In the genomic region with DNA sequence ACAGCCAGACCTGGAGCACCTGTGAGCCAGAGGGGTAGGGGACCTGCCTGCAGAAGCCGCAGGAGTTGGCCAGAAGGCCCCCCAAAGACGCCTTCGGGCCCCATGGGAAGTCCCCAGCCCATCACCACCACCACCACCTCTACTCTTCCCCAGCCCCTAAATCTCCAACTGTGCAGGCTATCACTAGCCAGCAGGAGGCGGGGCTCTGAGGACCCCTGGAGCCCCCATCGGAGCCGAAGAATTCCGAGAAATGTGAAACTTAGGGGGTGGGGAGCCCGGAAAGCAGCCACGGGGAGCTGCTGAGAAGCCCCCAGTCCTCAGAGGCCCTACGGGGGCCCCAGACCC, we compare ENCODE assay signal across 9 mouse cellular contexts. TPM values are rescaled to one million over a fixed set of nuclear protein-coding genes. Genes with fewer than 3 reads are reported as not detected.
DNase-seq lines count a peak whose midpoint lies in the region; ATAC-seq and TF ChIP-seq lines count a peak whose summit lies in the region.
"Had no signal": no experiment of that assay in that cellular context is flagged by ENCODE, and none has a peak within 500 bp of the region (broad histone marks: within the 10 kb centered on the region; RNA-seq: fewer than 3 reads in every experiment).

No protein-coding gene starts in this region.

- no peak for TF ChIP-seq POLR2A in spleen, adult 2 months (IDR thresholded peaks at IDR 0.05; ENCODE audit: low read depth, low read length)
- TF ChIP-seq POLR2A in limb, embryonic 14.5 days (IDR thresholded peaks at IDR 0.05; ENCODE audit: borderline replicate concordance, extremely low read depth, insufficient read depth, insufficient read length): no peak

- peak overlapping the region; percentile 97 for H3K4me2 ChIP-seq in limb, embryonic 14.5 days (replicated peaks; ENCODE audit: low read depth, low read length, severe bottlenecking)
- H3K4me2 ChIP-seq in stomach, embryonic 14.5 days (replicated peaks; ENCODE audit: low read depth, low read length): peak overlapping the region; percentile 57

- peak overlapping the region; percentile 49 for H3K9ac ChIP-seq in limb, embryonic 14.5 days (ENCODE audit: low read depth, low read length, severe bottlenecking)
- H3K9ac ChIP-seq in stomach, embryonic 14.5 days (replicated peaks; ENCODE audit: low read depth, low read length): peak overlapping the region; percentile 30; the same call in 1 of the 2 replicates

- ATAC-seq in limb, embryonic 14.5 days (ENCODE audit: low FRiP score, low read depth): peak; percentile 76; the same call in 1 of the 2 replicates
- ATAC-seq in stomach, embryonic 14.5 days (ENCODE audit: insufficient number of reproducible peaks, insufficient read depth, low FRiP score, low read depth): no peak

- no peaks in the 10 kb centered on the region for H3K9me3 ChIP-seq in limb, embryonic 14.5 days (ENCODE audit: control insufficient read depth, low read length)
- H3K9me3 ChIP-seq in stomach, embryonic 14.5 days (ENCODE audit: control insufficient read depth, low read depth, low read length): no peaks in the 10 kb centered on the region

- no peaks in the 10 kb centered on the region for H3K36me3 ChIP-seq in spleen, adult 2 months (ENCODE audit: control insufficient read depth, insufficient read depth, low read length)
- H3K36me3 ChIP-seq in limb, embryonic 14.5 days (ENCODE audit: control insufficient read depth, insufficient read depth, low read length): no peaks in the 10 kb centered on the region
- H3K36me3 ChIP-seq in stomach, embryonic 14.5 days (ENCODE audit: control insufficient read depth, insufficient read depth, low read length): no peaks in the 10 kb centered on the region

- H3K4me1 ChIP-seq in spleen, adult 2 months (ENCODE audit: control insufficient read depth, insufficient read depth, insufficient read length): peaks cover 10% of the 10 kb centered on the region; the same call in 1 of the 2 replicates
- H3K4me1 ChIP-seq in limb, embryonic 14.5 days (ENCODE audit: control insufficient read depth, insufficient read depth, low read length): peaks cover 11% of the 10 kb centered on the region
- peaks cover 17% of the 10 kb centered on the region for H3K4me1 ChIP-seq in stomach, embryonic 14.5 days (ENCODE audit: control insufficient read depth, insufficient read depth, low read length)

- peak overlapping the region; percentile 46; the same call in 1 of the 2 replicates for H3K4me3 ChIP-seq in spleen, adult 2 months (ENCODE audit: extremely low read depth, insufficient read depth, insufficient read length)
- H3K4me3 ChIP-seq in limb, embryonic 14.5 days (replicated peaks; ENCODE audit: low read length): peak overlapping the region; percentile 43
- peak overlapping the region; percentile 34 for H3K4me3 ChIP-seq in stomach, embryonic 14.5 days (ENCODE audit: low read depth, low read length)

- peak; percentile 59 for DNase-seq in embryo, embryonic 11 days
- DNase-seq in embryo, embryonic 10 days (ENCODE audit: low spot score): no peak
- DNase-seq in spleen, adult 2 months (ENCODE audit: low read depth in 1 of 2, low spot score in 2 of 2): no peak
- no peak for DNase-seq in spleen, postnatal 4 days (ENCODE audit: low spot score in 2 of 2)
- peak; percentile 40 for DNase-seq in limb, embryonic 14.5 days (ENCODE audit: low spot score)
- no peak for DNase-seq in layer of hippocampus, adult 8-10 months (ENCODE audit: low spot score in 2 of 2)
- no peak for DNase-seq in cerebellum, adult 11 months

- 0 out of 2 replicates have a peak, but pooled peaks cover 4% of the 10 kb centered on the region for H3K27me3 ChIP-seq in spleen, adult 2 months (ENCODE audit: control insufficient read depth, insufficient read depth, low read length)
- H3K27me3 ChIP-seq in limb, embryonic 14.5 days (ENCODE audit: control insufficient read depth, insufficient read depth, low read length): peaks cover 14% of the 10 kb centered on the region; the same call in 1 of the 2 replicates
- H3K27me3 ChIP-seq in stomach, embryonic 14.5 days (ENCODE audit: control insufficient read depth, insufficient read depth, low read length): peaks cover 5% of the 10 kb centered on the region

- no peak for TF ChIP-seq CTCF in spleen, adult 2 months (IDR thresholded peaks at IDR 0.05; ENCODE audit: extremely low read depth, insufficient read depth, insufficient read length, insufficient replicate concordance)

- no peak overlapping the region for H3K27ac ChIP-seq in spleen, adult 2 months (ENCODE audit: insufficient read depth, low read length)
- H3K27ac ChIP-seq in limb, embryonic 14.5 days (replicated peaks; ENCODE audit: low read depth, low read length): no peak overlapping the region
- H3K27ac ChIP-seq in stomach, embryonic 14.5 days (ENCODE audit: low read length): no peak overlapping the region

- WGBS in spleen, adult 2 months: 7% methylated on average over 10 of the region's 10 CpGs
- WGBS in limb, embryonic 14.5 days: under 1% methylated on average over 10 of the region's 10 CpGs
- WGBS in stomach, embryonic 14.5 days: 4% methylated on average over 10 of the region's 10 CpGs

RNA-seq across cellular contexts. Expression of a gene that starts 24.9 kb away (rescaled TPM):
- polyA plus RNA-seq in spleen, adult 2 months (2012; rRNA removed): 56.6 and 78.5 TPM in 2 replicates
- 35.4 and 53.6 TPM in 2 replicates for polyA plus RNA-seq in limb, embryonic 14.5 days (2012; rRNA removed)
- 28.2 and 32.0 TPM in 2 replicates for polyA plus RNA-seq in limb, embryonic 14.5 days (2014; fragmentation: Nextera tagmentation; extraction: Ambion mirVana)
- polyA plus RNA-seq in stomach, embryonic 14.5 days (2014; fragmentation: Nextera tagmentation; extraction: Ambion mirVana): 28.5 and 29.8 TPM in 2 replicates
- total RNA-seq in layer of hippocampus, adult 8-10 months (2022): 10 to 100 TPM; 37.4 to 40.7 (median 38.7) TPM

RNA-seq across cellular contexts. Expression of a gene that starts 34.8 kb away (rescaled TPM):
- 7.9 and 8.6 TPM in 2 replicates for polyA plus RNA-seq in spleen, adult 2 months (2012; rRNA removed)
- polyA plus RNA-seq in limb, embryonic 14.5 days (2012; rRNA removed): 0.53 and 0.54 TPM in 2 replicates
- 0.59 and 0.88 TPM in 2 replicates for polyA plus RNA-seq in limb, embryonic 14.5 days (2014; fragmentation: Nextera tagmentation; extraction: Ambion mirVana)
- polyA plus RNA-seq in stomach, embryonic 14.5 days (2014; fragmentation: Nextera tagmentation; extraction: Ambion mirVana): 13.0 and 13.5 TPM in 2 replicates
- total RNA-seq in layer of hippocampus, adult 8-10 months (2022): 10 to 100 TPM; 10.3 to 13.1 (median 10.7) TPM
- total RNA-seq: neutrophil, adult 5-6 weeks had no signal

RNA-seq across cellular contexts. Expression of a gene that starts 43.8 kb away (rescaled TPM):
- 47.7 and 56.4 TPM in 2 replicates for polyA plus RNA-seq in spleen, adult 2 months (2012; rRNA removed)
- polyA plus RNA-seq in limb, embryonic 14.5 days (2012; rRNA removed): 206 and 228 TPM in 2 replicates
- 272 and 276 TPM in 2 replicates for polyA plus RNA-seq in limb, embryonic 14.5 days (2014; fragmentation: Nextera tagmentation; extraction: Ambion mirVana)
- polyA plus RNA-seq in stomach, embryonic 14.5 days (2014; fragmentation: Nextera tagmentation; extraction: Ambion mirVana): 264 and 303 TPM in 2 replicates
- 1 to 10 TPM; 2.3 to 5.2 (median 3.4) TPM for total RNA-seq in layer of hippocampus, adult 8-10 months (2022)

Comparison
In these comparisons a context has a peak if more than half of its experiments do, and no peak if none do; other contexts are left out.
1. DNase-seq: peak in embryo, embryonic 11 days (single experiment) and limb, embryonic 14.5 days (single experiment); none in embryo, embryonic 10 days (single experiment), spleen, adult 2 months (0 of 2), spleen, postnatal 4 days (0 of 2), layer of hippocampus, adult 8-10 months (0 of 2) and cerebellum, adult 11 months (single experiment).
2. Peak in every context shown above with its lines, with median percentiles within 50 percentile points of each other: H3K4me3 ChIP-seq.